In the genomic region with DNA sequence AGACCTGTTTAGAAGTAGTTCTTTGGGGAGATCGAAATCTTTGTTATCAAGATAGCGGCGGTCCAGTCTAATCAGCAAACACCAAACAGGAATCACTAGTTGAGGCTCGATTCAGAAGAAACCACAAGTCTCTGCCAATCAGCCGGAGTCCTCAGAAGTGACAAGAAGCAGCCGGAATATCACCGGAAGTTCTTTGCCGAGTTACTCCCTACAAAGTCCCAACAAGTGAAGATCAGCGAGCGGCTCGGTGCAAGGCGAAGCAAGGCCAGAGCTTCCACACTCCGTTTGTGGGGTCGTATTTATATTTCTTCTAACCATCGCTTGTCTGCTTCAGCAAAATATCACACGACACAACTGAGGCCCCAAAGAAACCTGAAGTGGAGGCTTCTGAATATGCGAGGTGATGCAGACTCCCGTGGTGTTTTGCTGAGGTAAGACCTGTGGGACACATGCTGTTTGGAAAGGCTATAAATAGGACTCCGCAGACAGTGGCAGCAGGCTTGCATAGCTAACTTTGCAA, we compare ENCODE assay signal across 23 mouse cellular contexts. TPM values are rescaled to one million over a fixed set of nuclear protein-coding genes. Genes with fewer than 3 reads are reported as not detected.
DNase-seq lines count a peak whose midpoint lies in the region; ATAC-seq and TF ChIP-seq lines count a peak whose summit lies in the region.
"Had no signal": no experiment of that assay in that cellular context is flagged by ENCODE, and none has a peak within 500 bp of the region (broad histone marks: within the 10 kb centered on the region; RNA-seq: fewer than 3 reads in every experiment).

No protein-coding gene starts in this region.

- H3K4me3 ChIP-seq in heart, adult 2 months: peak overlapping the region; percentile 27
- peak overlapping the region in 1 of 2 experiments; percentile 12; a peak in 1 of 4 replicates for H3K4me3 ChIP-seq in heart, embryonic 14.5 days (ENCODE audit: control insufficient read depth in 1 of 2, insufficient read depth in 1 of 2, low read depth in 1 of 2, low read length in 2 of 2)
- peak overlapping the region; percentile 22 to 62 for H3K4me3 ChIP-seq in liver, embryonic 14.5 days (ENCODE audit: insufficient read depth in 1 of 2, low read depth in 2 of 2, low read length in 2 of 2)
- H3K4me3 ChIP-seq: limb, embryonic 12.5 days; midbrain, embryonic 15.5 days; stomach, embryonic 15.5 days had no signal

- TF ChIP-seq POLR2A in heart, adult 2 months (IDR thresholded peaks at IDR 0.05; ENCODE audit: insufficient read depth, low read depth, low read length): no peak

- H3K4me1 ChIP-seq in heart, adult 2 months (ENCODE audit: control insufficient read depth, insufficient read depth, low read length): no peaks in the 10 kb centered on the region
- H3K4me1 ChIP-seq in heart, embryonic 14.5 days (ENCODE audit: control insufficient read depth in 2 of 2, insufficient read depth in 2 of 2, low read length in 2 of 2): peaks cover 22 to 27% of the 10 kb centered on the region in 2 experiments
- H3K4me1 ChIP-seq in liver, embryonic 14.5 days (replicated peaks; ENCODE audit: control insufficient read depth in 2 of 2, insufficient read depth in 2 of 2, low read length in 1 of 2): peaks cover 25 to 54% of the 10 kb centered on the region in 2 experiments
- H3K4me1 ChIP-seq: stomach, embryonic 15.5 days had no signal

- no peaks in the 10 kb centered on the region for H3K27me3 ChIP-seq in heart, adult 2 months (ENCODE audit: control insufficient read depth, insufficient read depth, low read length)
- H3K27me3 ChIP-seq in heart, embryonic 14.5 days (ENCODE audit: control insufficient read depth, insufficient read depth, low read length): no peaks in the 10 kb centered on the region
- H3K27me3 ChIP-seq in liver, embryonic 14.5 days (ENCODE audit: control insufficient read depth, insufficient read depth, low read length): no peaks in the 10 kb centered on the region
- H3K27me3 ChIP-seq: midbrain, embryonic 15.5 days; Patski; stomach, embryonic 15.5 days had no signal

- DNase-seq in heart, adult 2 months: peak in 1 of 2 experiments; percentile 12
- DNase-seq in heart, adult 11 months: no peak
- DNase-seq in MEL-GATA-1-ER (ENCODE audit: extremely low read depth, low read depth): peak; percentile 49
- DNase-seq in liver, embryonic 14.5 days (ENCODE audit: low read depth in 3 of 3, low spot score in 3 of 3): no peak
- no peak for DNase-seq in cerebellum, adult 18-20 months
- no peak for DNase-seq in layer of hippocampus, postnatal 14 days (ENCODE audit: low spot score in 2 of 2)
- DNase-seq: adrenal gland, adult 2 months; B cell, adult 2 months; cerebellum, adult 11 months; kidney, postnatal 14 days; layer of hippocampus, postnatal 36 days; lung, postnatal 14 days; right cerebral cortex, postnatal 4 days had no signal

- peak overlapping the region; percentile 47 for H3K4me2 ChIP-seq in heart, embryonic 14.5 days (ENCODE audit: low read length)
- H3K4me2 ChIP-seq in liver, embryonic 14.5 days (ENCODE audit: low read depth): peak overlapping the region; percentile 45
- H3K4me2 ChIP-seq: limb, embryonic 12.5 days; midbrain, embryonic 15.5 days; stomach, embryonic 15.5 days had no signal

- H3K9me3 ChIP-seq in heart, embryonic 14.5 days (ENCODE audit: control insufficient read depth, low read length): no peaks in the 10 kb centered on the region
- H3K9me3 ChIP-seq in liver, embryonic 14.5 days (ENCODE audit: control insufficient read depth, low read length): no peaks in the 10 kb centered on the region
- H3K9me3 ChIP-seq: limb, embryonic 12.5 days; midbrain, embryonic 15.5 days; stomach, embryonic 15.5 days had no signal

- peak overlapping the region; percentile 16; the same call in 1 of the 2 replicates for H3K9ac ChIP-seq in heart, adult 2 months (ENCODE audit: low read depth, low read length)
- H3K9ac ChIP-seq in heart, embryonic 14.5 days (ENCODE audit: low read length): peak overlapping the region; percentile 49
- H3K9ac ChIP-seq in liver, embryonic 14.5 days (replicated peaks): peak overlapping the region; percentile 48
- H3K9ac ChIP-seq: limb, embryonic 12.5 days; midbrain, embryonic 15.5 days; stomach, embryonic 15.5 days had no signal

- no peaks in the 10 kb centered on the region for H3K36me3 ChIP-seq in heart, adult 2 months (ENCODE audit: control insufficient read depth, insufficient read depth, low read length)
- H3K36me3 ChIP-seq in heart, embryonic 14.5 days (ENCODE audit: control insufficient read depth, insufficient read depth, low read length): no peaks in the 10 kb centered on the region
- no peaks in the 10 kb centered on the region for H3K36me3 ChIP-seq in liver, embryonic 14.5 days (replicated peaks; ENCODE audit: control insufficient read depth, insufficient read depth, low read depth)
- H3K36me3 ChIP-seq: limb, embryonic 12.5 days; midbrain, embryonic 15.5 days; stomach, embryonic 15.5 days had no signal

- 57% methylated on average over 19 of the region's 19 CpGs for WGBS in heart, adult 2 months
- WGBS in heart, embryonic 14.5 days: 54% methylated on average over 19 of the region's 19 CpGs
- 49% methylated on average over 19 of the region's 19 CpGs for WGBS in liver, embryonic 14.5 days (ENCODE audit: insufficient replicate concordance)

- no peaks in the 10 kb centered on the region for H3K79me2 ChIP-seq in heart, adult 2 months (replicated peaks; ENCODE audit: control insufficient read depth, insufficient read depth, low read length)

- no peak for TF ChIP-seq CTCF in heart, adult 2 months (IDR thresholded peaks at IDR 0.05)
- TF ChIP-seq CTCF in liver, embryonic 14.5 days (IDR thresholded peaks at IDR 0.05; ENCODE audit: low read depth): no peak

- intact Hi-C loops in heart, adult 2 months (cut with DNase I): no loop called here

- no peak for ATAC-seq in heart, embryonic 14.5 days (ENCODE audit: insufficient number of reproducible peaks, insufficient read depth, low FRiP score, low read depth)
- no peak for ATAC-seq in liver, embryonic 14.5 days (ENCODE audit: insufficient read depth)
- ATAC-seq in granulocyte monocyte progenitor cell, adult 5-6 weeks (replicated peaks; ENCODE audit: poor library complexity, severe bottlenecking): no peak
- ATAC-seq: inflammation-experienced regulatory T-cells, adult 6 months; midbrain, embryonic 15.5 days; Patski had no signal

- peak overlapping the region; percentile 47 for H3K27ac ChIP-seq in heart, adult 2 months
- peak overlapping the region; percentile 79 to 89 for H3K27ac ChIP-seq in heart, embryonic 14.5 days (replicated peaks in 1 of 2; ENCODE audit: control insufficient read depth in 1 of 2, insufficient read depth in 1 of 2, low read depth in 2 of 2, low read length in 2 of 2)
- peak overlapping the region; percentile 38 for H3K27ac ChIP-seq in liver, embryonic 14.5 days
- H3K27ac ChIP-seq: limb, embryonic 12.5 days; midbrain, embryonic 15.5 days; stomach, embryonic 15.5 days had no signal

- TF ChIP-seq EP300 in heart, adult 2 months (IDR thresholded peaks at IDR 0.05; ENCODE audit: insufficient read depth, low read depth, low read length): no peak
- no peak for TF ChIP-seq EP300 in liver, embryonic 14.5 days (IDR thresholded peaks at IDR 0.05; ENCODE audit: low read depth)

RNA-seq across cellular contexts. Expression of gene Gm10842, which starts 10.1 kb away (rescaled TPM):
- not detected for total RNA-seq in heart, adult 2 months (2021)
- not detected in 2 replicates for polyA plus RNA-seq in heart, adult 2 months (2012; rRNA removed)
- polyA plus RNA-seq in heart, embryonic 14.5 days (2014; fragmentation: Nextera tagmentation; extraction: Ambion mirVana): not detected in 2 replicates
- polyA plus RNA-seq in liver, embryonic 14.5 days (2012; rRNA removed): not detected in 2 replicates
- polyA plus RNA-seq in liver, embryonic 14.5 days (2014; fragmentation: Nextera tagmentation; extraction: Ambion mirVana): not detected in 2 replicates
- total RNA-seq in granulocyte monocyte progenitor cell, adult 5-6 weeks (2014; fragmentation: Nextera tagmentation): not detected in 2 replicates
- total RNA-seq in granulocyte monocyte progenitor cell, adult 5-6 weeks (2017): 3.1 TPM in 1 of 2 replicates, not detected in the other
- not detected for total RNA-seq in layer of hippocampus, postnatal 14 days (2021)
- total RNA-seq: adrenal gland, adult 2 months; heart, postnatal 14 days; layer of hippocampus, postnatal 36 days had no signal
- polyA plus RNA-seq: adrenal gland, adult 2 months; cortical plate, adult 2 months; inflammation-experienced regulatory T-cells, adult 6 months; limb, embryonic 12.5 days; midbrain, embryonic 15.5 days; neural tube, embryonic 11.5 days; Patski; stomach, embryonic 15.5 days had no signal

RNA-seq across cellular contexts. Expression of gene Tlk2, which starts 21.8 kb away (rescaled TPM):
- 10 to 100 TPM; 35.9 to 41.9 TPM for total RNA-seq in heart, adult 2 months (2021)
- polyA plus RNA-seq in heart, adult 2 months (2012; rRNA removed): 11.5 and 20.2 TPM in 2 replicates
- polyA plus RNA-seq in heart, embryonic 14.5 days (2014; fragmentation: Nextera tagmentation; extraction: Ambion mirVana): 18.1 and 21.9 TPM in 2 replicates
- polyA plus RNA-seq in liver, embryonic 14.5 days (2012; rRNA removed): 12.0 and 16.3 TPM in 2 replicates
- polyA plus RNA-seq in liver, embryonic 14.5 days (2014; fragmentation: Nextera tagmentation; extraction: Ambion mirVana): 10.2 and 10.6 TPM in 2 replicates
- 41.2 and 62.9 TPM in 2 replicates for total RNA-seq in granulocyte monocyte progenitor cell, adult 5-6 weeks (2014; fragmentation: Nextera tagmentation)
- 43.8 and 63.4 TPM in 2 replicates for total RNA-seq in granulocyte monocyte progenitor cell, adult 5-6 weeks (2017)
- 10 to 100 TPM; 43.0 to 52.2 TPM for total RNA-seq in layer of hippocampus, postnatal 14 days (2021)

RNA-seq across cellular contexts. Expression of gene Mettl2, which starts 30.6 kb away (rescaled TPM):
- 10 to 100 TPM; 10.1 to 12.8 TPM for total RNA-seq in heart, adult 2 months (2021)
- 9.0 and 14.7 TPM in 2 replicates for polyA plus RNA-seq in heart, adult 2 months (2012; rRNA removed)
- 25.2 and 26.0 TPM in 2 replicates for polyA plus RNA-seq in heart, embryonic 14.5 days (2014; fragmentation: Nextera tagmentation; extraction: Ambion mirVana)
- 12.0 and 16.6 TPM in 2 replicates for polyA plus RNA-seq in liver, embryonic 14.5 days (2012; rRNA removed)
- 14.2 and 14.6 TPM in 2 replicates for polyA plus RNA-seq in liver, embryonic 14.5 days (2014; fragmentation: Nextera tagmentation; extraction: Ambion mirVana)
- total RNA-seq in granulocyte monocyte progenitor cell, adult 5-6 weeks (2014; fragmentation: Nextera tagmentation): 24.2 and 31.4 TPM in 2 replicates
- 19.8 and 30.5 TPM in 2 replicates for total RNA-seq in granulocyte monocyte progenitor cell, adult 5-6 weeks (2017)
- 10 to 100 TPM; 17.5 to 18.5 TPM for total RNA-seq in layer of hippocampus, postnatal 14 days (2021)
